Mouse (Mus musculus): ENCODE measurements around the gene Klk5. TPM values are rescaled to one million over a fixed set of nuclear protein-coding genes. Genes with fewer than 3 reads are reported as not detected.

Gene Klk5
- polyA plus RNA-seq (2011; ENCODE audit: insufficient read depth, insufficient read length, low read depth, missing spikeins) = not detected in 2 replicates

- Histone ChIP-seq H3K9me3 (replicated peaks; ENCODE audit: control insufficient read depth, insufficient read depth, low read length, poor library complexity, severe bottlenecking) (no peaks in the 10 kb centered on the region), H3K27me3 (ENCODE audit: control insufficient read depth, insufficient read depth, low read length, poor library complexity, severe bottlenecking) (no peaks in the 10 kb centered on the region), H3K4me1 (ENCODE audit: control insufficient read depth, insufficient read depth, low read length) (no peaks in the 10 kb centered on the region), H3K27ac (ENCODE audit: insufficient read depth, low read length) (no peak within 1 kb of the TSS), H3K4me3 (ENCODE audit: low read depth, low read length) (no peak within 1 kb of the TSS; the same call in 1 of the 2 replicates), H3K9ac (ENCODE audit: low read depth, poor library complexity, severe bottlenecking) (no peak within 1 kb of the TSS), H3K36me3 (ENCODE audit: control insufficient read depth, insufficient read depth, low read length, poor library complexity, severe bottlenecking) (no peaks in the 10 kb centered on the region)
- TF ChIP-seq EP300 (IDR thresholded peaks at IDR 0.05; ENCODE audit: insufficient read depth, low read depth, low read length) (no peak), POLR2A (IDR thresholded peaks at IDR 0.05; ENCODE audit: insufficient read depth, low read length) (no peak), CTCF (IDR thresholded peaks at IDR 0.05; ENCODE audit: low read depth, low read length) (no peak)
These were observed at the start of gene Klk5 for GRCm38 (mm10) chr7:43841701-43842100. Gene Klk5, plus strand, starts transcription at chr7:43841971.

- Histone ChIP-seq H3K9me3 (replicated peaks; ENCODE audit: control insufficient read depth, insufficient read depth, low read length, poor library complexity, severe bottlenecking) (no peaks in the 10 kb centered on the region), H3K4me3 (ENCODE audit: low read depth, low read length) (peak overlapping the region; percentile 63), H3K4me1 (ENCODE audit: control insufficient read depth, insufficient read depth, low read length) (no peaks in the 10 kb centered on the region), H3K27ac (ENCODE audit: insufficient read depth, low read length) (no peak overlapping the region), H3K27me3 (ENCODE audit: control insufficient read depth, insufficient read depth, low read length, poor library complexity, severe bottlenecking) (no peaks in the 10 kb centered on the region), H3K36me3 (ENCODE audit: control insufficient read depth, insufficient read depth, low read length, poor library complexity, severe bottlenecking) (no peaks in the 10 kb centered on the region), H3K9ac (ENCODE audit: low read depth, poor library complexity, severe bottlenecking) (peak overlapping the region; percentile 46)
- TF ChIP-seq POLR2A (IDR thresholded peaks at IDR 0.05; ENCODE audit: insufficient read depth, low read length) (no peak), CTCF (IDR thresholded peaks at IDR 0.05; ENCODE audit: low read depth, low read length) (no peak), EP300 (IDR thresholded peaks at IDR 0.05; ENCODE audit: insufficient read depth, low read depth, low read length) (no peak)
These were observed 45.4 kb upstream of the Klk5 start for GRCm38 (mm10) chr7:43796355-43796754.

DNA sequence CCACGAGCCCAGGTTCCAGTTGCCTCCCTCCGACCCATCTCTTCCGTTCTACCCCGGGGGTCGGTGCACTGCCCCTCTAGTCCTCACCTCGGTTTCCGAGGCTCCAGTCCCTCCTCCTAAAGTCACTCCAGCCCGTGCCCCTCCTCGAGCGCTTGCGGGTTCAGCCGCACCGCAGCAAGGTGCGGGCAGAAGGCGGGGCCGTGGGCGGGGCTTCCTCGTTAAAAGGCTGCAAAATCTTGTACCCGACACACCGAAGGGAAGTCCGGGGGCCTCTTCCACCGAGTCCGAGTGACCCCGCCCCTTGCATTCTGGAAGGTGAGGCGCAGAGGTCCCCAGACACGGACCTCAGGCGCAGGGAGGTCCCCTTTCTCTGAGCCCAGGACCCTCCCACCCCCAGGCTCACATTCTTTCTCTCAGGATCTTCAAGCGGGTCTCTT is 44.4 kb upstream of the Klk5 start, which contains the start of gene Klk8:
TSS of gene Klk8 (plus strand) at position 245 of the 437 bp plus-strand sequence.
- Histone ChIP-seq H3K27me3 (ENCODE audit: control insufficient read depth, insufficient read depth, low read length, poor library complexity, severe bottlenecking) (no peaks in the 10 kb centered on the region), H3K9me3 (replicated peaks; ENCODE audit: control insufficient read depth, insufficient read depth, low read length, poor library complexity, severe bottlenecking) (no peaks in the 10 kb centered on the region)
- TF ChIP-seq POLR2A (IDR thresholded peaks at IDR 0.05; ENCODE audit: insufficient read depth, low read length) (no peak), CTCF (IDR thresholded peaks at IDR 0.05; ENCODE audit: low read depth, low read length) (no peak), EP300 (IDR thresholded peaks at IDR 0.05; ENCODE audit: insufficient read depth, low read depth, low read length) (no peak)

DNA sequence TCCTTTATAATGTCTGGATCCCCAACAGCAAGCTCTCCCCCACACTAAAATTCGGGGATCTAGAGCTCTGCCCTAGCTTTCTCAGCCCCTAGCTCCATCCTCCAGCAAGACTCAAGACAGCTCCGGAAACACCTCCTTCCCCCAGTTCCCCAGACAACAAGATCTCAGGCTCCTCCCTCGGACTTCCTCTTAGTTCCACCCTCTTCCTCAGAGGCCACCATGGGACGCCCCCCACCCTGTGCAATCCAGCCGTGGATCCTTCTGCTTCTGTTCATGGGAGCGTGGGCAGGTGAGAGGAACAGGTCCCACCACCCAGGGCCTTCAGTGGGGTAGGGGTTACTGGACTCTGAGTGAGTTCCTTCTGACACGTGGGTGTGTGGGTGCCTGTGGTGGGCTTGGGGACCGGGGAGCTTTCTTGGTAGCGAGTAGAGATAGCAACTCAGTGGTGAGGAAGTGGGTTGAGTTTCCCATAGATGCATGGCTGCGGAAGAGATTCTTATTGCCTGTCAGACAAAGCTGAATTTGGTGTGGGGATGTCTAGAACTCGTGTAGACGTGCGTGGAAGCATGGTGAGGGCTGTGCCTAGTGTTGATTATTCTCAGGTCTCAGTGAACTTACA is 43.8 kb upstream of the Klk5 start:
- no peak overlapping the region for H3K9ac ChIP-seq (ENCODE audit: low read depth, poor library complexity, severe bottlenecking)
- no peaks in the 10 kb centered on the region for H3K36me3 ChIP-seq (ENCODE audit: control insufficient read depth, insufficient read depth, low read length, poor library complexity, severe bottlenecking)
- H3K4me1 ChIP-seq (ENCODE audit: control insufficient read depth, insufficient read depth, low read length) = no peaks in the 10 kb centered on the region
- no peak overlapping the region for H3K27ac ChIP-seq (ENCODE audit: insufficient read depth, low read length)
- H3K27me3 ChIP-seq (ENCODE audit: control insufficient read depth, insufficient read depth, low read length, poor library complexity, severe bottlenecking) = no peaks in the 10 kb centered on the region
- H3K4me3 ChIP-seq (ENCODE audit: low read depth, low read length) = peak overlapping the region; percentile 63
- TF ChIP-seq EP300 (IDR thresholded peaks at IDR 0.05; ENCODE audit: insufficient read depth, low read depth, low read length) = no peak
- no peak for TF ChIP-seq CTCF (IDR thresholded peaks at IDR 0.05; ENCODE audit: low read depth, low read length)
- TF ChIP-seq POLR2A (IDR thresholded peaks at IDR 0.05; ENCODE audit: insufficient read depth, low read length) = no peak
- H3K9me3 ChIP-seq (replicated peaks; ENCODE audit: control insufficient read depth, insufficient read depth, low read length, poor library complexity, severe bottlenecking) = no peaks in the 10 kb centered on the region

More for the DNA sequence above, 44.4 kb upstream of the Klk5 start, which contains the start of gene Klk8:
- H3K36me3 ChIP-seq (ENCODE audit: control insufficient read depth, insufficient read depth, low read length, poor library complexity, severe bottlenecking) = no peaks in the 10 kb centered on the region
- H3K9ac ChIP-seq (ENCODE audit: low read depth, poor library complexity, severe bottlenecking) = peak within 1 kb of the TSS; percentile 46
- peak within 1 kb of the TSS; percentile 63 for H3K4me3 ChIP-seq (ENCODE audit: low read depth, low read length)
- H3K27ac ChIP-seq (ENCODE audit: insufficient read depth, low read length) = no peak within 1 kb of the TSS
- H3K4me1 ChIP-seq (ENCODE audit: control insufficient read depth, insufficient read depth, low read length) = no peaks in the 10 kb centered on the region

DNA sequence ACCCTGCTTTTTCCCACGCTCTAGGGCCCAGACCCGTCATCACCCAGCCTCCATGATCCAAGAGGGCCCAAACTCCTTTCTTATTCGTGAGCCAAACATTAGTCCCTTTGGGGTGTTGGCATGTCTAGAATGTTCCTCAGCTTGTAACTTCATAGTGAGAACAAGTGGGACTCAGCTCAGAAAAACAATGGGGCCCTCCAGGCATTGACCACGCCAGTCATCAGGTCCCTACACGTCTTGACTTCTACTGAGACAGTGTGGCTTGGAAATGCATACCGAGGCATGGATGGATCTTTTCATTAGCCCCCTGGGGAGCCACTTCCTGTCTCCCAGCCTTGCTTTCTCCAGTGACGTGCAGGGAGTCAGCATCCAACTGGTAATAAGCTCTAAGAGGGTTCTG is 41.9 kb upstream of the Klk5 start:
- Histone ChIP-seq H3K27ac (ENCODE audit: insufficient read depth, low read length) (no peak overlapping the region), H3K9ac (ENCODE audit: low read depth, poor library complexity, severe bottlenecking) (no peak overlapping the region), H3K9me3 (replicated peaks; ENCODE audit: control insufficient read depth, insufficient read depth, low read length, poor library complexity, severe bottlenecking) (no peaks in the 10 kb centered on the region), H3K4me3 (ENCODE audit: low read depth, low read length) (no peak overlapping the region), H3K36me3 (ENCODE audit: control insufficient read depth, insufficient read depth, low read length, poor library complexity, severe bottlenecking) (no peaks in the 10 kb centered on the region), H3K27me3 (ENCODE audit: control insufficient read depth, insufficient read depth, low read length, poor library complexity, severe bottlenecking) (no peaks in the 10 kb centered on the region), H3K4me1 (ENCODE audit: control insufficient read depth, insufficient read depth, low read length) (no peaks in the 10 kb centered on the region)
- TF ChIP-seq CTCF (IDR thresholded peaks at IDR 0.05; ENCODE audit: low read depth, low read length) = no peak

GRCm38 (mm10) chr7:43810994-43811393 is 30.8 kb upstream of the Klk5 start, which contains the start of gene Klk7:
Gene Klk7, plus strand, starts transcription at chr7:43811294.
- no peaks in the 10 kb centered on the region for H3K4me1 ChIP-seq (ENCODE audit: control insufficient read depth, insufficient read depth, low read length)
- H3K36me3 ChIP-seq (ENCODE audit: control insufficient read depth, insufficient read depth, low read length, poor library complexity, severe bottlenecking) = no peaks in the 10 kb centered on the region
- no peaks in the 10 kb centered on the region for H3K27me3 ChIP-seq (ENCODE audit: control insufficient read depth, insufficient read depth, low read length, poor library complexity, severe bottlenecking)
- H3K4me3 ChIP-seq (ENCODE audit: low read depth, low read length) = no peak within 1 kb of the TSS
- H3K27ac ChIP-seq (ENCODE audit: insufficient read depth, low read length) = no peak within 1 kb of the TSS
- no peaks in the 10 kb centered on the region for H3K9me3 ChIP-seq (replicated peaks; ENCODE audit: control insufficient read depth, insufficient read depth, low read length, poor library complexity, severe bottlenecking)
- H3K9ac ChIP-seq (ENCODE audit: low read depth, poor library complexity, severe bottlenecking) = no peak within 1 kb of the TSS
- TF ChIP-seq CTCF (IDR thresholded peaks at IDR 0.05; ENCODE audit: low read depth, low read length) (no peak), POLR2A (IDR thresholded peaks at IDR 0.05; ENCODE audit: insufficient read depth, low read length) (no peak), EP300 (IDR thresholded peaks at IDR 0.05; ENCODE audit: insufficient read depth, low read depth, low read length) (no peak)
